Mouse (Mus musculus) embryonic fibroblast, embryonic 13.5 days (primary cell): ENCODE measurements around the gene 1700030J22Rik.

ENCODE experiments used
- CTCF ChIP-seq: IDR thresholded peaks from 2 replicates; pipeline ENCODE4 v1.5.1; 2011; ENCODE audit warnings: mild to moderate bottlenecking, control low read depth, low read length, moderate library complexity, borderline replicate concordance; ENCODE audit not compliant: insufficient read depth
- POLR2A ChIP-seq: IDR thresholded peaks from 2 replicates; pipeline ENCODE4 v1.6.1; 2011; ENCODE audit warnings: low read depth, mild to moderate bottlenecking, control low read depth, low read length, moderate library complexity

DNA sequence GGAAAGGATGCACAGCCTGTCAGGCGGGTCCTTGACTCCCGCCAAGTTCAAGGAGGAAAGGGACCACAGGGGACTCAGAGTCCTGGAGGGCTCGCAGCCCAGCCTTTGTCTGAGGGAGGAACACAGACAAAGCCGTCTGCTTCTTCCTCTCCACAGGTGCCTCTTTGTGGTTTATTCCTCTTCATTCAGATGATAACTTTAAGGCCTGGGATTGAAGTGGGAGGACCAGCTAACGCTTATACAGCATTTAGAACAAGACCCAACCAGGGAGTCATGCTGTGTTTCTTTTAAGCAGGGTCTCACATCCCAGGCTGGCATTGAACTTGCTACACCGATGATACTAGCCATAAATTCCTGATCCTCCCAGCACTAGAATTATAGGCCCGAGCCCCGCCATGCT is 38.2 kb upstream of the 1700030J22Rik start:
- TF ChIP-seq CTCF = no peak
- no peak for TF ChIP-seq POLR2A
